Mouse (Mus musculus) urinary bladder, adult 2 months (tissue): ENCODE data around the gene B3galt5. TPM values are rescaled to one million over a fixed set of nuclear protein-coding genes. Genes with fewer than 3 reads are reported as not detected.
"Not testable (repeated sequence)": the region's sequence is repeated elsewhere in the genome, so short reads cannot be mapped to it uniquely, and the experiment has no call there.

ENCODE experiments used
- DNase-seq: peaks from one replicate; pipeline ENCODE4 v3.0.0; 2022; ENCODE audit warnings: low spot score
- polyA plus RNA-seq: library from polyadenylated mRNA; depleted of rRNA; stranded (reverse); fragments of >200 nt; gene quantifications from 2 replicates; pipeline ENCODE4 v1.2.3, GENCODE M21; 2012

B3galt5 gene
- polyA plus RNA-seq, 1 experiment = 0.17 TPM

GRCm38 (mm10) chr16:96258429-96258828 is 22.8 kb downstream of the B3galt5 start:
- DNase-seq = no peak

GRCm38 (mm10) chr16:96271736-96272135 is 36.1 kb downstream of the B3galt5 start:
- DNase-seq = no peak

- no peak for DNase-seq
Measured at GRCm38 (mm10) chr16:96272929-96273619, 37.5 kb downstream of the B3galt5 start.

- no peak for DNase-seq
Measured at GRCm38 (mm10) chr16:96276596-96276995, 41.0 kb downstream of the B3galt5 start.

GRCm38 (mm10) chr16:96278491-96279224 is 43.1 kb downstream of the B3galt5 start:
- DNase-seq = no peak

GRCm38 (mm10) chr16:96280719-96281605 is 45.4 kb downstream of the B3galt5 start:
- no peak for DNase-seq

GRCm38 (mm10) chr16:96282566-96282965 is 47.0 kb downstream of the B3galt5 start:
- DNase-seq = no peak

GRCm38 (mm10) chr16:96291885-96292284 is 56.3 kb downstream of the B3galt5 start:
- DNase-seq = no peak

- no peak for DNase-seq
Measured at GRCm38 (mm10) chr16:96292530-96293173, 57.1 kb downstream of the B3galt5 start.

- DNase-seq = no peak
Measured at GRCm38 (mm10) chr16:96298075-96298474, 62.5 kb downstream of the B3galt5 start.

- DNase-seq = no peak
Measured at GRCm38 (mm10) chr16:96298574-96298973, 63.0 kb downstream of the B3galt5 start.

GRCm38 (mm10) chr16:96303356-96303755 is 67.8 kb downstream of the B3galt5 start:
- no peak for DNase-seq

- no peak for DNase-seq
Measured at GRCm38 (mm10) chr16:96304438-96304837, 68.8 kb downstream of the B3galt5 start.

GRCm38 (mm10) chr16:96306905-96307304 is 71.3 kb downstream of the B3galt5 start:
- no peak for DNase-seq

- DNase-seq = no peak
Measured at GRCm38 (mm10) chr16:96317803-96318202, 82.2 kb downstream of the B3galt5 start.

- DNase-seq = no peak
Measured at GRCm38 (mm10) chr16:96322739-96323138, 87.1 kb downstream of the B3galt5 start.

- no peak for DNase-seq
Measured at GRCm38 (mm10) chr16:96323166-96323565, 87.6 kb downstream of the B3galt5 start.

GRCm38 (mm10) chr16:96326110-96326999 is 90.8 kb downstream of the B3galt5 start:
- no peak for DNase-seq

GRCm38 (mm10) chr16:96327251-96327650 is 91.7 kb downstream of the B3galt5 start:
- not testable (repeated sequence) for DNase-seq

- no peak for DNase-seq
Measured at GRCm38 (mm10) chr16:96339570-96339969, 104.0 kb downstream of the B3galt5 start.

GRCm38 (mm10) chr16:96341269-96341668 is 105.7 kb downstream of the B3galt5 start:
- no peak for DNase-seq
